Mouse (Mus musculus) embryonic facial prominence, embryonic 15.5 days (tissue): ENCODE measurements around the gene H2-Ob. TPM values are rescaled to one million over a fixed set of nuclear protein-coding genes. Genes with fewer than 3 reads are reported as not detected.

ENCODE experiments used
- ATAC-seq: fragments of 200-750 bp; cut with Nextera tagmentation; 2 replicates; pipeline ENCODE4 v1.8.0; 2017; ENCODE audit warnings: low read depth, moderate TSS enrichment; ENCODE audit not compliant: insufficient number of reproducible peaks, low FRiP score, low TSS enrichment
- H3K27ac ChIP-seq: fragments of 300-500 bp; sonication (generic); replicated peaks from 2 replicates; pipeline ENCODE4 v1.5.1; 2015; ENCODE audit warnings: mild to moderate bottlenecking, inconsistent platforms
- H3K27me3 ChIP-seq: fragments of 300-500 bp; sonication (generic); 2 replicates; pipeline ENCODE4 v1.6.1; 2015; ENCODE audit warnings: inconsistent platforms
- H3K36me3 ChIP-seq: fragments of 300-500 bp; sonication (generic); 2 replicates; pipeline ENCODE4 v1.6.1; 2015; ENCODE audit warnings: mild to moderate bottlenecking, inconsistent platforms
- H3K4me1 ChIP-seq: fragments of 300-500 bp; sonication (generic); 2 replicates; pipeline ENCODE4 v1.6.1; 2015; ENCODE audit warnings: inconsistent platforms
- H3K4me2 ChIP-seq: fragments of 300-500 bp; sonication (generic); replicated peaks from 2 replicates; pipeline ENCODE4 v1.6.1; 2015; ENCODE audit warnings: mild to moderate bottlenecking, inconsistent platforms
- H3K4me3 ChIP-seq: fragments of 300-500 bp; sonication (generic); replicated peaks from 2 replicates; pipeline ENCODE4 v1.5.1; 2015; ENCODE audit warnings: mild to moderate bottlenecking, inconsistent platforms
- H3K9ac ChIP-seq: fragments of 300-500 bp; sonication (generic); 2 replicates; pipeline ENCODE4 v1.6.1; 2015; ENCODE audit warnings: inconsistent platforms
- H3K9me3 ChIP-seq: fragments of 300-500 bp; sonication (generic); replicated peaks from 2 replicates; pipeline ENCODE4 v1.6.1; 2016; ENCODE audit warnings: inconsistent platforms
- WGBS: fragments of 180-500 bp; shearing (Covaris S2); methylation state at CpG from one replicate; pipeline ENCODE4 v1.1.7; 2015; 5-methylcytosine and 5-hydroxymethylcytosine counted together
- polyA plus RNA-seq: library from polyadenylated mRNA; unstranded; fragments of >200 nt; fragmentation: Nextera tagmentation; extraction: Ambion mirVana; gene quantifications from 2 replicates; pipeline ENCODE4 v1.2.1, GENCODE M21; 2015

H2-Ob gene
- 0.17 and 0.43 TPM in 2 replicates for polyA plus RNA-seq

- no peak for ATAC-seq
- Histone ChIP-seq H3K4me1 (no peaks in the 10 kb centered on the region), H3K27me3 (no peaks in the 10 kb centered on the region), H3K36me3 (no peaks in the 10 kb centered on the region), H3K4me2 (no peak within 1 kb of the TSS), H3K9ac (no peak within 1 kb of the TSS), H3K27ac (no peak within 1 kb of the TSS), H3K4me3 (no peak within 1 kb of the TSS), H3K9me3 (no peaks in the 10 kb centered on the region)
- WGBS, result 61% methylated on average over 3 of the region's 3 CpGs
Observed at GRCm38 (mm10) chr17:34238706-34239105, at the start of gene H2-Ob. Gene H2-Ob (plus strand): TSS chr17:34238903.

- no peak overlapping the region for H3K9ac ChIP-seq
- H3K9me3 ChIP-seq, result no peaks in the 10 kb centered on the region
- no peak overlapping the region for H3K4me3 ChIP-seq
- no peak for ATAC-seq
- H3K36me3 ChIP-seq, result no peaks in the 10 kb centered on the region
- 64% methylated on average over 6 of the region's 6 CpGs for WGBS
- no peak overlapping the region for H3K4me2 ChIP-seq
- H3K27ac ChIP-seq, result no peak overlapping the region
- peaks cover 16% of the 10 kb centered on the region for H3K4me1 ChIP-seq
- H3K27me3 ChIP-seq, result peaks cover 40% of the 10 kb centered on the region
Observed at GRCm38 (mm10) chr17:34188986-34189385, 49.7 kb upstream of the H2-Ob start.

DNA sequence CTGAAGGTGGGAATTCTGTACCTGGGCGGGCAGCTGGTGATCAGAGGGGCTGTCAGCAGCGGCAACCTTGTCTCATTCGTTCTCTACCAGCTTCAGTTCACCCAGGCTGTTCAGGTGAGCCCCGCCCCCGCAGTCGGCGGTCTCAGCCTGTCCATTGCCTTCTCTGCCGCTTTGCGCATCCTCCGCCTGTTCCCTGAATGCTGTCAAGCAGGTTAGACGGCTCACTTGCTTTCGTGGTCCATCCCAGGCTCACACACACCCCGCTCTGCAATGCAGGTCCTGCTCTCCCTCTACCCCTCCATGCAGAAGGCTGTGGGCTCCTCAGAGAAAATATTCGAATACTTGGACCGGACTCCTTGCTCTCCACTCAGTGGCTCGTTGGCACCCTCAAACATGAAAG, 45.9 kb upstream of the H2-Ob start:
- H3K4me3 ChIP-seq, result no peak overlapping the region; the same call in 1 of the 2 replicates
- ATAC-seq, result no peak
- H3K9me3 ChIP-seq, result no peaks in the 10 kb centered on the region
- H3K9ac ChIP-seq, result no peak overlapping the region
- peaks cover 54% of the 10 kb centered on the region for H3K27me3 ChIP-seq
- H3K36me3 ChIP-seq, result no peaks in the 10 kb centered on the region
- no peak overlapping the region for H3K27ac ChIP-seq
- H3K4me2 ChIP-seq, result 0 out of 2 replicates have a peak overlapping the region, but pooled peaks have one; percentile 19
- 19% methylated on average over 16 of the region's 16 CpGs for WGBS
- peaks cover 10% of the 10 kb centered on the region for H3K4me1 ChIP-seq

DNA sequence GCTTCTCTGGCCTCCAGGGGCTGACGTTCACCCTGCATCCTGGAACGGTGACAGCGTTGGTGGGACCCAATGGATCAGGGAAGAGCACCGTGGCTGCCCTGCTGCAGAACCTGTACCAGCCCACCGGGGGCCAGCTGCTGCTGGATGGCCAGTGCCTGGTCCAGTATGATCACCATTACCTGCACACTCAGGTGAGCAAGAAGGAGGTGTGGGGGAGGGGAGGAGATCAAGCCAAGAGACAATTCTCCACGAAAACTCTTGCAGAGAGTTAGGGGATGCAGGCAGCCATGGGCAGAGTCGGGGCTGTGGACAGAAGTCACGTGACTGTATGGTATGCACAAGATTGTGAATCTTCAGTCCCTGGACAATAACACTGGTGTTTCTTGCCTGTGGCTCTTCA, 45.2 kb upstream of the H2-Ob start:
- H3K36me3 ChIP-seq, result no peaks in the 10 kb centered on the region
- WGBS, result 62% methylated on average over 8 of the region's 8 CpGs
- H3K4me2 ChIP-seq, result no peak overlapping the region
- no peaks in the 10 kb centered on the region for H3K9me3 ChIP-seq
- no peak overlapping the region for H3K4me3 ChIP-seq
- H3K9ac ChIP-seq, result no peak overlapping the region
- H3K4me1 ChIP-seq, result peaks cover 10% of the 10 kb centered on the region
- no peak overlapping the region for H3K27ac ChIP-seq
- ATAC-seq, result no peak
- peaks cover 60% of the 10 kb centered on the region for H3K27me3 ChIP-seq

- Histone ChIP-seq H3K4me2 (no peak overlapping the region), H3K36me3 (no peaks in the 10 kb centered on the region), H3K27me3 (peaks cover 68% of the 10 kb centered on the region), H3K9ac (no peak overlapping the region), H3K9me3 (no peaks in the 10 kb centered on the region), H3K4me3 (no peak overlapping the region), H3K4me1 (peaks cover 10% of the 10 kb centered on the region), H3K27ac (no peak overlapping the region)
- 91% methylated on average over 4 of the region's 4 CpGs for WGBS
- no peak for ATAC-seq
Observed at GRCm38 (mm10) chr17:34194723-34195122, 44.0 kb upstream of the H2-Ob start.

DNA sequence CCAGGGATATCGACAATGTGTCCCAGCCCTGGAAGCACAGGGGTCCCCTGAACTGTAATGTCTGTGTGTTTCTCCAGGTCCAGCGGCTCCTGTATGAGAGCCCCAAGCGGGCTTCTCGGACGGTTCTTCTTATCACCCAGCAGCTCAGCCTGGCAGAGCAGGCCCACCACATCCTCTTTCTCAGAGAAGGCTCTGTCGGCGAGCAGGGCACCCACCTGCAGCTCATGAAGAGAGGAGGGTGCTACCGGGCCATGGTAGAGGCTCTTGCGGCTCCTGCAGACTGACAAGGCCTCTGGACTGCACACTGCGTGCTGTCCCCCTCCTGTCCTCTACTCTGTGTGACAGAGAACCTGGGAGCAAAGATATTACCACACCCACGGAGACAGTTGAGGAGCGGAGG, 42.2 kb upstream of the H2-Ob start:
- 37% methylated on average over 12 of the region's 12 CpGs for WGBS
- no peaks in the 10 kb centered on the region for H3K36me3 ChIP-seq
- H3K9me3 ChIP-seq, result no peaks in the 10 kb centered on the region
- peaks cover 10% of the 10 kb centered on the region for H3K4me1 ChIP-seq
- H3K27me3 ChIP-seq, result peaks cover 75% of the 10 kb centered on the region
- no peak overlapping the region for H3K27ac ChIP-seq
- no peak overlapping the region for H3K9ac ChIP-seq
- H3K4me3 ChIP-seq, result no peak overlapping the region
- ATAC-seq, result no peak
- H3K4me2 ChIP-seq, result no peak overlapping the region

DNA sequence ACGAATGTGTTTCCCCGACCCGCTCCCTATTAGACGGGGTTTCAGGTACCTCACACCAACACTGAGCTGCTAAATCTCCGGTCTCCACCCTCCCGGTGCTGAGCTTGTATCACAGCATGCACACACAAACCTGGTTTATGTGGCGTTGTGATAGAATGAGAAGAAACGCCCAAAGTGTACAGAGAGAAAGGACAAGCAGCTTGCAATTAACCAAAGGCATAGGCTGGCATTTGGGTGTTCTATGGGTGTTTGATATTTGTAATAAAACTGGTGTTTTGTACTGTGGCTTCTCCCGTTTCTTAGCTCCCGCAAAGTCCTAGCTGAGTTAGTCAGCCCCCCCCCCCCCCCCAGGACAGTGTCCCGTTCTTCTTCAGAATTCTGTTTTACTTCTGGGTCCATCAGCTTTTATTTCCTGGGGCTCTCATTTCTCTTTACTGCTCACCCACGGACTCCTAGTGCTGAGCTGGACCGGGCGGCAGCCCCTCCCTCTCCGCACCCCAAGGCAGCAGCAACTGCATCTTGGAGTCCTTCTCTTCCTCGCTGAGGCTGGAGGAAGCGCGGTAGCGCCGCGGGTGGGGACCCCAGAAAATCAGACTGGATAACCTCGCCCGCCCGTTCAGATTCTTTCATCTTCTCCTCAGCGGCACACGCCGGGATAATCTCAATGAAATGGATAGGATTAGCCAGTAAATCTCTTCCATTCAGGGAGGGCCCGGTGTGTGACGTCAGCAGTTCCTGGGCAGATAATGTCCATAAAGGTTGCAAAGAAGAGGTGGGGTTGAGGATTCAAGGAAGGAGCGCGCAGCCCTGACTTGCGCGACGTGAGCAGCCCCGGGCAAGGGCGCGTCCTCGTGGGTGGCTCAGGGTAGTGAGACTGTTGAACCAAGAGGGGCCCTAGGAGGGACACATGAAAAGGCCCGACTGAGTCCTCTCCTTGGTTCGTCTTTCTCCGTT, 41.5 kb upstream of the H2-Ob start, which contains the start of gene Psmb8:
Gene Psmb8 (plus strand): TSS at position 781 of the 954 bp plus-strand sequence.
- 5% methylated on average over 41 of the region's 41 CpGs for WGBS
- peak; percentile 84 for ATAC-seq
- H3K9ac ChIP-seq, result peak within 1 kb of the TSS; percentile 9; the same call in 1 of the 2 replicates

GRCm38 (mm10) chr17:34197904-34198520, 40.7 kb upstream of the H2-Ob start:
- Histone ChIP-seq H3K36me3 (no peaks in the 10 kb centered on the region), H3K9me3 (no peaks in the 10 kb centered on the region), H3K9ac (peak overlapping the region; percentile 9; the same call in 1 of the 2 replicates), H3K4me3 (peak overlapping the region; percentile 44), H3K4me1 (peaks cover 10% of the 10 kb centered on the region), H3K27me3 (peaks cover 68% of the 10 kb centered on the region), H3K4me2 (peak overlapping the region; percentile 76), H3K27ac (no peak overlapping the region)
- no peak for ATAC-seq
- WGBS, result 2% methylated on average over 32 of the region's 32 CpGs

More for the DNA sequence above, 41.5 kb upstream of the H2-Ob start, which contains the start of gene Psmb8:
- Histone ChIP-seq H3K27me3 (peaks cover 74% of the 10 kb centered on the region), H3K4me3 (peak within 1 kb of the TSS; percentile 44), H3K4me1 (peaks cover 10% of the 10 kb centered on the region), H3K27ac (no peak within 1 kb of the TSS), H3K4me2 (peak within 1 kb of the TSS; percentile 76), H3K9me3 (no peaks in the 10 kb centered on the region), H3K36me3 (no peaks in the 10 kb centered on the region)

- ATAC-seq, result no peak
- H3K4me2 ChIP-seq, result peak overlapping the region; percentile 76
- peak overlapping the region; percentile 44 for H3K4me3 ChIP-seq
- H3K9ac ChIP-seq, result peak overlapping the region; percentile 9; the same call in 1 of the 2 replicates
- peaks cover 10% of the 10 kb centered on the region for H3K4me1 ChIP-seq
- H3K9me3 ChIP-seq, result no peaks in the 10 kb centered on the region
- WGBS, result 7% methylated on average over 11 of the region's 11 CpGs
- H3K36me3 ChIP-seq, result no peaks in the 10 kb centered on the region
- H3K27ac ChIP-seq, result no peak overlapping the region
- H3K27me3 ChIP-seq, result peaks cover 66% of the 10 kb centered on the region
Observed at GRCm38 (mm10) chr17:34198521-34198912, 40.2 kb upstream of the H2-Ob start.

DNA sequence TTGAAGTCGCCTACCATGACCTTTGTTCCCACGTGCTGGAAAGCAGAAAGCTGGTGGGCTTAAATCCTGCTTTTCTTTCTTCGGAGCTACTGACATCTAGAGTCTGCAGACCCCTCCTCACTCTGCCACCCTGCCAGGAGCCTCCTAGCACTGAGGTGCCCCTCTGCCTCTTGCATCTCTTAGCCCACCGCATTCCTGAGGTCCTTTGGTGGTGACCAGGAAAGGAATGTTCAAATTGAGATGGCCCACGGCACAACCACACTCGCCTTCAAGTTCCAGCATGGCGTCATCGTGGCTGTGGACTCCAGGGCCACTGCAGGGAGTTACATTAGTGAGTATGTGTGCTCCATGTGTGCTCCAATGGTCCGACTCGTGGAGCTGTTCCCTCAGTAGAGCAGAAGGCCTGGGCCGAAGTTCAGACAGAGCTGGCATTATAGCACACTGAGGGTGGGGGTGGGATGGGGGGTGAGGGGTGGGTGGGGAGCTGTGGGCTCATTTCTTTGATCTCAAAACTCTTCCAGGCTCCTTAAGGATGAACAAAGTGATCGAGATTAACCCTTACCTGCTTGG, 39.6 kb upstream of the H2-Ob start:
- H3K4me3 ChIP-seq, result no peak overlapping the region
- WGBS, result 55% methylated on average over 12 of the region's 12 CpGs
- H3K27me3 ChIP-seq, result peaks cover 64% of the 10 kb centered on the region

GRCm38 (mm10) chr17:34200047-34200446, 38.7 kb upstream of the H2-Ob start:
- ATAC-seq, result no peak
- H3K9ac ChIP-seq, result no peak overlapping the region
- H3K27me3 ChIP-seq, result peaks cover 62% of the 10 kb centered on the region

More for the DNA sequence above, 39.6 kb upstream of the H2-Ob start:
- Histone ChIP-seq H3K9ac (no peak overlapping the region), H3K36me3 (no peaks in the 10 kb centered on the region), H3K4me2 (no peak overlapping the region), H3K27ac (no peak overlapping the region), H3K9me3 (no peaks in the 10 kb centered on the region), H3K4me1 (peaks cover 10% of the 10 kb centered on the region)
- no peak for ATAC-seq

More at GRCm38 (mm10) chr17:34200047-34200446, 38.7 kb upstream of the H2-Ob start:
- WGBS, result 78% methylated on average over 10 of the region's 10 CpGs
- H3K36me3 ChIP-seq, result no peaks in the 10 kb centered on the region
- no peak overlapping the region for H3K27ac ChIP-seq
- no peak overlapping the region for H3K4me2 ChIP-seq
- H3K4me3 ChIP-seq, result no peak overlapping the region
- H3K9me3 ChIP-seq, result no peaks in the 10 kb centered on the region
- H3K4me1 ChIP-seq, result peaks cover 13% of the 10 kb centered on the region
